Mouse (Mus musculus): ENCODE data around the gene Timm8b.
"Not testable (repeated sequence)": the region's sequence is repeated elsewhere in the genome, so short reads cannot be mapped to it uniquely, and the experiment has no call there.

The Timm8b gene

DNA sequence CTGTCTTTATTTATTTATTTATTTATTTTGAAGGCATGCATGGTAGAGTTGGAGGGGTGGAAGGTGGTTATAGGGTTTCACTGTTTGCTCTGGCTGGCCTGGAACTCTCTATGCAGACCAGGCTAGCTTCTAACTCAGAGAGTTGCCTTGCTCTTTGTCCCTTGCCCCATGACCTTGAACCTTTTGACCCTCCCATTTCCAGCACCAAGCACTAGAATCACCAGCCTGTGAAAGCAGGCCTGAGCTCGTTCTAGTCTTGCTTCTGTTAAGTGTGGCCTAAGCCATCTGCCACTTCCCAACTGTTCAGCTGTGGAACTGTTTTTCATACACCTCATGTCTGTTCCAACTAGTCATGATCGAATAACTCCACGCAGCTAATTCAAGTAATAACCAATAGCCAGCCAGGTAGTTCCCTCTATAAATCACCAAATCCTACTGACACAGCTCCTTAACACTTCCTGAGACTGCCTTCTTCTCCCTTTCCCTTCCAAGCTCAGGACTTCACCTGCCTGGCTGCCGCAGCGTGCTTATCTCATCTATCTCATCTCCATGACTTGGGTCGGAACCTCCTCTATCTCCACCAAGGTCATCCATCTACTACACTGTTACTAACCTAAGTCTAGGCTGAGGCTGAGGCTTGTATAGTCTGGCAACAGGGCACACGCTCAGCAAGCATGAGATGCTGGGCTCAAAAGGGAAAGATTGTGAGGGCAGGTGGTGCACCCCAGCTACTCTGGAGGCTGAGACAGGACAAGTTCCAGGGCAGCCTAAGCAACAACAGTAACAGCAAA is 1.5 kb upstream of the Timm8b start:
- DNase-seq (ENCODE audit: low spot score) = no peak

DNA sequence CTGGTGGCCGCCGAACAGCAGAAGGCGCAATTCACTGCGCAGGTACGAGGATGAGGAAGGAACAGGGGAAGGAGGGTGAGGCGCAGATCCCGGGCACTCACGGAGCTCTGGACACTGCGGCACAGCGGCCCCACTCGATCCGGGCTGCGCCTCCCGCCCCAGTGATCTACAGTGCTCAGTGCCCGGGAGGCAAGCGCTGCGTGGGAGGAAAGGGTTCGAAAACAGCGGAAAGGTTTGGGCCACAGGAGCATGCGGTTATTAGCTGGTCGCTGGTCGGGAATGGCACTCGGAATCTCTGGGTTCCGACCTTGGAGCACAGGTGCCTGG is 251 bp downstream of the Timm8b start:
- DNase-seq (ENCODE audit: low spot score) = no peak

DNA sequence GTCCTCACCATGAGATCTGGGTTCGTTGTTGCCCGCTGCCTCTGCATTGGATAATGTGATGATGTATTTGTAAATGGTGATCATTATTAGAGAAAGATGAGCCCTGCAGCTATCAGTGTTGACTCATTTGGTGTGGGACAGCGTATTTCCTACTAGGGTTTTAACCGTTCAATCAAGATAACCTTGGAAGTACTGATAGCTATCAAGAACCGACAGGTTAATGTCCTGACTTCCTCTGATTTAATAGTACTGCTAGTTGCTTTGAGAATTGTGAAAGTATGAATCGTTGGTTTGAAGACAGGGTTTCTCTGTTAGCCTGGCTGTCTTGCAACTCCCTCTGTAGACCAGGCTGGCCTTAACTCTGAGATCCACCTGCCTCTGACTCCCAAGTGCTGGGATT is 628 bp downstream of the Timm8b start:
- DNase-seq (ENCODE audit: low spot score) = no peak

DNA sequence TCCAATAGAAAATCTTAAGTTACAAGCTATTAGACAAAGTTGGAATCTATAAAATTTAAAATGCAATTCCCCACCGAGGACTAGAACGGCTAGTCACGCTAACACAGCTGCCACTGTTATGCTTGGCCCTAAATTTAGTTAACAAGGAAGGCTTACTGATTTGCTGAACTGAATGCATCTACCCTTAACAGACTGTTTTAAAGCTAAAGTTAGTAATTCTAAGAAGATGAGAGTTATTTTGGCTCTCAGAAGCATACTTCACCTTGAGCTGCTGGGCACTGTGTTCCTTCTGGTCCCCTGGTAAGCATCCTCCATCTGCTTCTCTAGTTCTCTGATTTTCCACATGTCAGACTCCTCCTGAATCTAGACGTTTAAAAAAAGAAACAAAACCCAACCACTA is 8.4 kb downstream of the Timm8b start:
- DNase-seq (ENCODE audit: low spot score) = no peak

DNA sequence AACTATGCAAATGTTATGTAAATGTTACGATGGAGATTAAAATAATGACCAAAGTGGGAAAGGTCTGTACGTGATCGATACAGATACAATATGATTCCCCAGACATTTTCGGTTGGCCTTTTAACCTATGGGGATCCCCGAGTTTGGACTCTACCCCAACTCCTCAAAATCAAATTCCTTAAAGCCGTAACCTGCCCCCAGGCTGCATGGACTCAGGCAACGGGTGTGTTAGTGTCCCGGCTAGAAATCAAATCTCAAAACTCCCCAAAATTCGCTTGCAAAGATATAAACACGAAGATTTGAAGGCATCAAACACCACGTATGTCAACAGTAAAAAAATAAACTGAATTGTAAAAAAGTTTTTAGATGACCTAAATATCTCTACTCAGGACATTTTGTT is 12.5 kb downstream of the Timm8b start:
- no peak for DNase-seq (ENCODE audit: low spot score)

DNA sequence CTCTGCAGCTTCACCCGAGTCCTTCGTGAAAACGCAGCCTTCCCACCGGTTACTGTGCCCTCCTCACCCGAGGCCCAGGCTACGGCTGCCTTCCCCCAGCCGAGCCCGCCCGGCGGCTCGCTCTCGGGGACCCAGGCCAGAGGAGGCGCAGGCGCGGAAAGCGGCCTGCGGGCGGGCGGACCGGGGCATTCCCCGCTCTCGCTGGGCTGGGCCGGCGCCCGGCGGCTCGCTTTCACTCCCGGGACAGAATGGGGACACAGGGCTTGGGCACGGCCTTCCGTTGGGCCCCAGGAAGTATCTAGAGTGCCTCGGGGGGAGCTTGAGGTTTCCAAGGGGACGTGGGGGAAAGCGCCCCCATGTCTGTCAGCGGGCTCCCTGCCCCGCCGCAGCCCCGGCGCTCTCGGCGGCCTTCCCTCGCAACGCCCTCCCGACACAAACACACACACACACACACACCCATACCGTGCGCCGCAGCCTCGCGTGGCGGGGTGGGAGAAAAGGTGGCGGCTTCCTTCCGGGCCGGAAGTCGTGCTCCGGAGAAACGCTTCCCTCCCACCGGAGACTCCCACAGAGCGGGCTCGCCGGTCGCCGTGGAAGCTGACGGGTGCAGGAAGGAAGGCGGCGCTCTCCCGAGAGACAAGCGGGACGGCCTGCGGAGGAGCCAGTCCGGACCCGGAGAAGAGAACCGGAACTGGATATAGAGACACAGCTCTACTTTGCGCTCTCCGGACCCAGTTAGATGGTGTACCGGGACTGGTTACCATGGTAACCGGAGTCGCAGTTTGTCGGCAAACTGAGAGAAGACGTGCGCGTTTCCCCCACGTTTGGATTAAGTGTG is 13.3 kb downstream of the Timm8b start, which contains the start of the genes Pih1d2 and Nkapd1:
Gene Pih1d2 (plus strand): TSS at position 556 of the 838 bp plus-strand sequence.
Gene Nkapd1 (minus strand): TSS at position 699 of the 838 bp plus-strand sequence.
- DNase-seq (ENCODE audit: low spot score) = peak; percentile 33

GRCm38 (mm10) chr9:50617794-50618330 is 14.2 kb downstream of the Timm8b start:
- DNase-seq (ENCODE audit: low spot score) = no peak

DNA sequence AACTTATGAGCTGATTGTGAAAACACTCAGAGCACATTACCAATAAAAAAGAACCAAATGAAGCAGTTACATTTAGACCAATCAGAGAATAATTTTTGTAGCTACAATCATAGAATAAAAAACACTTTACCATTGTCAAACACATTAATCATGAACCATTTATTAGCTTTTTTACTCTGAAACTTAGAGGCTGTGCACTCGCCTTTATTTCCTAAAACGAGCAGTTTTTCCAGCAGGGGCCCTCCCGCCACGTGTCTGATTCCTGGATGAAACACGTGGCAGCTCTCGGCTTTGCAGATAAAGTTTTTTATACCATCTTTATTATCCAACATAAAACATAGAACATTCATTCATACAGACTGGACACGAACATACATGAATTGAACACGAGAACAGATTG is 27.2 kb downstream of the Timm8b start:
- not testable (repeated sequence) for DNase-seq (ENCODE audit: low spot score)

GRCm38 (mm10) chr9:50632016-50632688 is 28.4 kb downstream of the Timm8b start:
- DNase-seq (ENCODE audit: low spot score) = no peak

- no peak for DNase-seq (ENCODE audit: low spot score)
Measured at GRCm38 (mm10) chr9:50633059-50633458, 29.3 kb downstream of the Timm8b start.

DNA sequence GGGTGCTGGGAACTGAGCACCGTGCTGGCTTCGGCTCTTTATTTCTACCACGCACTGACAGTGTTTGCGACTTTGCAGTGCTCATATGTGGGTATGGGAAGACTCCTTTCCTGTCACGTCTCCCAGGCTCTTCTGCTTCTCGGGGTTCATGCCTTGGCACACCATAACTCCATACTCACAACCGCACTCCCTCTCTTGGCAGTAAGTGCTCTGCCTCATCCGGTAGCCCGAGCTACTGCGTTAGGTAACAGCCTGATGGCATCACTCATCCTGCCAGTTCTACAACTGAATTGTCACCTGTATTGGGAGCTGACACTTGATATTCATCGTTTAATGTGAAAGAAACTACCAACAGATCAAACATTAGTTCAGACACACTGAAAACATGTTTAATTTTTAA is 30.6 kb downstream of the Timm8b start:
- DNase-seq (ENCODE audit: low spot score) = no peak

GRCm38 (mm10) chr9:50646826-50647370 is 43.2 kb downstream of the Timm8b start:
- no peak for DNase-seq (ENCODE audit: low spot score)

DNA sequence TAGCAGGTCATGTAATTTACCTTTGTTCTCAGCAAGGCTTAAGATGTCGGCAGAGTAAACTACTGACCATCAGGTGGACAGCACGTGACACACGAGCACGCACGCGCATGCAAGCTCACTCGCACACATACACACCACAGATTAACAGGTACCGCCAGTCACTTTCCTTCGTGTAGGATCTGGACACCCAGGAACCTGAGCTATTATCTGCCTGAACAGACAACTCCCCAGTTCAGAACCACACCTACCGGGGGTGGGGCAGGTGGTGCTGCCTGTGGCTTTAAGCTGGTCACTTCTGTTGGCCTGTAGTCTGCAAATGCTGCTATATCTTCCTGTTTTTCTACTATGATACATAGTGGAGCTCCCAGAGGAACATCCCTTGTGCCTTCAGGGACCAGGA is 46.8 kb downstream of the Timm8b start:
- no peak for DNase-seq (ENCODE audit: low spot score)
